Mouse (Mus musculus): Measurements from ENCODE around the gene Nmnat1.
A peak's percentile ranks its signal among the peaks of the same experiment; 100 is the strongest.
"Not testable (repeated sequence)": the region's sequence is repeated elsewhere in the genome, so short reads cannot be mapped to it uniquely, and the experiment has no call there.

Gene Nmnat1

DNA sequence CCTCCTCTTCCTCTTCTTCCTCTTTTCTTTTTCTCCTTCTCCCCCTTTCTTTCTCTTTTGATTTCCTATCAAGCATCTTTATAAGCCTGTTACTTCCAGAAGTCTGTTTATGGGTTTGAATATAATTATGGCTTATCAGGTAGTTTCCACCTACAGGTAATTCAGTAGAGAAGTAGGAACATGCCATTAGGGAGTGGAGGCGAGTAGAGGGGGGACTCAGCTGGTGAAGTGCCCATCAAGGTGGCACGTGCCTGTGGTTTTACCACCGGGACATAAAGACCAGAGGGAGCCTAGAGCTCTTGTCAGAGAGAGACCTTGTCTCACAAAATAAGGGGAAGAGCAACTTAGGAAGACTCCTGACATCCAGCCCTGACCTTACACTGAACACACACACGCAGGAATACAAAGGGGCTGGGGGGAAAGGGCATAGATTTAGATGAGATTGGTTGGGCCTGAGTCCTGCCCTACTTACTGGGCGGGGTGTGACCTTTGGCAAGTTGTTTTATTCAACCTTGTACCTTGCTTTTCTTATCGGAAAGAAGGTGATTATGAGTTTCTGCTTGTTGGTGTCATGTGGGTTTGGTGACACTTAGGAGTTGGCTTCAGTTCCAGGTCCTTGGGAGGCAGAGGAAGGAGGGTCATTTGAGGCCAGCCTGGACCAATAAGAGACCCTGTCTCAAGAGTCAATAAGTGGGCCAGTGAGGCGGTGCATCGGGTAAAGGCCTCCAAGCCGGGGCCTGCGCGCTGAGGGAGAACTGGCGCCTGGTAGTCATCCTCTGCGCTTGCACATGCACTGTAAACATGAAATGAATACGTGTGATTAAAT lies 4.6 kb upstream of the Nmnat1 start:
- no peak for DNase-seq

GRCm38 (mm10) chr4:149487729-149488128 lies 2.7 kb upstream of the Nmnat1 start:
- no peak for DNase-seq

- DNase-seq = no peak
These were observed 814 bp upstream of the Nmnat1 start for GRCm38 (mm10) chr4:149485825-149486206.

DNA sequence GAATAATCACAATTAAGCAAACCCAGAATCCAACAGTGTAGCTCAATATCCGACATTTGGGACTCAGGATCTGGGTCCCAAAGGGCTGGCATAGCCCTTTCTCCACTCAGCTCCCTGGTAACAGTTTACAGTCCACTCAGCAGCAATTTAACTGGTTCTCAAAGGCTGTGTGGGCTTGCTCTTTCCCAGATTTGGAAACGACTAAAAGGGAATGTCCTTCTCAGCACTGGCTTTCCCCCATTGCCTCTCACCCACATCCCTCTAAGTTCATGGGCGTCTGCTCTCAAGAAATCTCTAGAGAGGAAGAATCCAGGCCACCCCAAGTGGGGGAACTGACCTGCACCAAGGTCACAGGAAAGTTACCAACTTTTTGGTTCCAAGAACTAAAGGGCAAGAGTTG lies 436 bp downstream of the Nmnat1 start:
- no peak for DNase-seq

- DNase-seq = no peak
These were observed 7.9 kb downstream of the Nmnat1 start, which contains the start of gene Tmem274 for GRCm38 (mm10) chr4:149477078-149477477. TSS of gene Tmem274 (plus strand) at chr4:149477378.

DNA sequence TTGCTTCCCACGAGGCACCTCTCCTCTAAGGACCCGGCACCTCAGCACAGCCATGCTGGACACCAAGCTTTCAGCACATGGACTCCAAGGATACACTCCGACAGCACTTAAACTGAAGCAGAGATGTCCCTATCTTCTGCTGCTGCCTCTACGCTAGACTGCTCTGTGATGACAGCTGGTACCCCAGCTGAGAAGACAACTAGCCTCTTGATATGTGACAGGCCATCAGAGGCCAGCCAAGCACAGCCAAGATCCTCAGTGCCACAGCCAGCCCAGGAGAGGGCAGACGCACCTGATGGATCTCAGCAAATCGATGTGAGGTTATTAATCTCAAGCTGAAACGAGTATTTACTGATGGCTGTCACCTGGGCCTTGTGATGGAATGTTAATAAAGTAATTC lies 9.9 kb downstream of the Nmnat1 start:
- DNase-seq = no peak

- DNase-seq = no peak
These were observed 15.4 kb downstream of the Nmnat1 start for GRCm38 (mm10) chr4:149469557-149469956.

GRCm38 (mm10) chr4:149463435-149463950 lies 21.5 kb downstream of the Nmnat1 start:
- no peak for DNase-seq

GRCm38 (mm10) chr4:149462305-149462971 lies 22.6 kb downstream of the Nmnat1 start:
- DNase-seq = no peak

DNA sequence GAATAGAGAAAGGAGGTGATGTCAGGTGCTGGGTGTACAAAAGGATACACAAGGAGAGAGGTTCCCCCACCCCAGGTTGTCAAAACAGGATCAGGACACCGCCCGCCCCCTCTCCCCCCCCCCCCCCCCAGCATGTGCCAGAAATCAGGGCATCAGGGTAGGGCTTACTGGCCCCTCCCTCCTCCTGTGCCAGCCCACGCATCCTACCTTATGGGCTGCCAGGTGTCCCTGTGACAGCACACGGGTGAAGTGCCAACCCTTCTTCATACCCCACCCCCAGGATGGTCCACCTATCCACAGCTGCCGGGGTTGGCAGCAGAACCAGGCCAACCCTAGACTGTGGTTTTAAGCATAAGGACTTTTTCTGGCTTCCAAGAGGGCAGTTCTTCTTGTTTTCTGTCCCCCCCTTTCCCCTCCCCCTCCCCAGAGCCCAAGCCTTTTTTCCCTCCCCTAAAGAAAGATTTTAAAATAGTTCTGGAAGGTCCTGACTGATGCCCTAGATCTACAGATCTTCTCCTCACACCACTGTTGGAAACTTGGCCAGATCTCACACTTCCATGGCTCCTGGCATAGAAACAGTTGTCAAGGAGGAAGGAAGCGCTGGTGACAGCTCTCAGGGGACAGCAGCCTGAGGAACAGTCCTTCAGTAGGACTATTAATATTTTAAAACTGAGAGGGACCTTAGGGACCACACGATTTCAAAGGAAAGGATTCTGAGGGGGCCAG lies 23.3 kb downstream of the Nmnat1 start:
- DNase-seq = no peak

DNA sequence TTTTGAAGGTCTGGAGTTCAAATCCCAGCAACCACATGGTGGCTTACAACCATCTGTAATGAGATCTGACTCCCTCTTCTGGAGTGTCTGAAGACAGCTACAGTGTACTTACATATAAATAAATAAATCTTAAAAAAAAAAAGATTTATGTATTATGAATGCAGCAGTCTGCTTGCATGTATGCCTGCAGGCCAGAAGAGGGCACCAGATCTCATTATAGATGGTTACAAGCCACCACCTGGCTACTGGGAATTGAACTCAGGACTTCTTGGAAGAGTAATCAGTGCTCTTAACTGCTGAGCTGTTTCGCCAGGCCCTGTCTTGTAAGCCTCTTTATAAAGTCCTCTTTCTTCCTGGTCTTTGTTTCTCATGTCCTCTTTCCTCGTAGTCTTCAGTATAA lies 24.5 kb downstream of the Nmnat1 start:
- not testable (repeated sequence) for DNase-seq

GRCm38 (mm10) chr4:149459425-149459824 lies 25.6 kb downstream of the Nmnat1 start:
- no peak for DNase-seq

- no peak for DNase-seq
These were observed 26.5 kb downstream of the Nmnat1 start for GRCm38 (mm10) chr4:149458526-149458925.

GRCm38 (mm10) chr4:149457831-149458430 lies 27.1 kb downstream of the Nmnat1 start:
- no peak for DNase-seq

- not testable (repeated sequence) for DNase-seq
These were observed 27.8 kb downstream of the Nmnat1 start for GRCm38 (mm10) chr4:149457163-149457562.

DNA sequence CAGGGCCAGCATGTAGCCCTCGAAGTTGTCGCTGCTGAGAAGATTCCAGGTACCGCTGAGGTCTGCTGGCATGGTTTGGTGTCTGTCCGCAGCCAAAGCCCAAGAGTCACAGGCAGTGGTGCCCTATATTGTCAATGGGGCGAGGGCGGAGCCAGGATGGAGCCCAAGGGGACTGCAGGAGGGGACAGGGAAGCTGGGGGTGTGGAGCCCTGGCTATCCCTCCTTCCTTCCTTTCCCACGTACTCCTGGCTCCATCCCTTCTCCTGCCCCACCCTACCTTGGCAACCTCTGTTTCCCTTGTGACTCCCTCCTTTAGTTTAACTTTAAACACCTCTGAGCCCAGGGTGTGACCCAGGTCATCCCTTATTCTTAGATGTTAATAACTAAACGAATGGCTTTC lies 30.1 kb downstream of the Nmnat1 start, which contains the start of gene Rbp7:
Gene Rbp7, minus strand, starts transcription at position 100 of the 400 bp plus-strand sequence.
- no peak for DNase-seq

- no peak for DNase-seq
These were observed 30.7 kb downstream of the Nmnat1 start for GRCm38 (mm10) chr4:149454263-149454662.

DNA sequence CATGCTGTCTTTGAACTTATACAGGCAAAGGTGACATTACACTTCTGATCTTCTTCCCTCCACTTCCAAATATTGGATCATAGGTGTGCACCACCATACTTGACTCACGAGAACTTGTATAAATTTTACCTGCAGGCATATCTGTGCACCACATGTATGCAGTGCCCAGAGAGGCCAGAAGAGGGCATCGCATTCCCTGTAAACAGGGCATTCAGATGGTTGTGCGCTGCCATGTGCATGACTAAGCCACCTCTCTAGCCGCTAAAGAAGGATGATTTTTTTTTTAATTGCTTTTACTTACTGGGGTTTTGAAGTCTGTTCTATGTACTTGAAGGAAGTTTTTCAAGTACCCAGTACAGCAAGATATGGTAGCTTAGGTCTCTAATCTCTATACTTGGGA lies 31.3 kb downstream of the Nmnat1 start:
- DNase-seq = peak; percentile 52

- DNase-seq = no peak
These were observed 34.4 kb downstream of the Nmnat1 start for GRCm38 (mm10) chr4:149450636-149451035.

DNA sequence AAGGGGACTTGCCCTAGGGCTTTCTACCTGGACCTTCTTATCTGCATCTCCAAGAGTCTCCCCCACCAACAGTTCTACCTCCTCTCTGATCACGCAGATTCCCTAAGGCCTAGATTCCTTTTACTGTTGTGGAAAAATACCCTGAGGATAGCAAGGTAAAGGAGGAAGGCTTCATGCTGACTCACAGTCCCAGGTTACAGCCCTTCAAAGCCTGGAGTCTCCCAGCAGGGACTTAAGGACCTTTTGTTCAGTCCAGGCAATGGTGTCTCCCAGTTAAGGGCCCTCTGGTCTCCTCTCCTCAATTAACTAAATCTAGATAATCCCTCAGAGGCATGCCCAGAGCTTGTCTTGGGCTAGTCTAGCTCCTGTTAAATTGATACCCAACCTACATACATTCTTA lies 38.7 kb downstream of the Nmnat1 start:
- DNase-seq = no peak

- DNase-seq = peak; percentile 74
These were observed 39.1 kb downstream of the Nmnat1 start for GRCm38 (mm10) chr4:149445868-149446267.

- peak; percentile 92 for DNase-seq
These were observed 39.9 kb downstream of the Nmnat1 start for GRCm38 (mm10) chr4:149444964-149445701.

Data from liver (tissue).